Mouse (Mus musculus) stomach, embryonic 14.5 days (tissue): ENCODE measurements around the gene Tns3. TPM values are rescaled to one million over a fixed set of nuclear protein-coding genes. Genes with fewer than 3 reads are reported as not detected.
A peak's percentile ranks its signal among the peaks of the same experiment; 100 is the strongest.

Experiments
- ATAC-seq: fragments of 200-750 bp; cut with Nextera tagmentation; 2 replicates; pipeline ENCODE4 v1.8.0; 2017; ENCODE audit warnings: low read depth, moderate TSS enrichment; ENCODE audit not compliant: insufficient number of reproducible peaks, insufficient read depth, low FRiP score
- H3K27ac ChIP-seq: fragments of 300-500 bp; sonication (generic); 2 replicates; pipeline ENCODE4 v1.5.1; 2014; ENCODE audit warnings: mild to moderate bottlenecking, low read length, moderate library complexity, mixed read lengths
- H3K27me3 ChIP-seq: fragments of 300-500 bp; sonication (generic); 2 replicates; pipeline ENCODE4 v1.6.1; 2014; ENCODE audit warnings: low read length, control low read depth, mixed read lengths; ENCODE audit not compliant: control insufficient read depth, insufficient read depth
- H3K36me3 ChIP-seq: fragments of 300-500 bp; sonication (generic); 2 replicates; pipeline ENCODE4 v1.6.1; 2014; ENCODE audit warnings: mild to moderate bottlenecking, control low read depth, low read length, moderate library complexity, mixed read lengths; ENCODE audit not compliant: control insufficient read depth, insufficient read depth
- H3K4me1 ChIP-seq: fragments of 300-500 bp; sonication (generic); 2 replicates; pipeline ENCODE4 v1.6.1; 2014; ENCODE audit warnings: low read length, control low read depth, mixed read lengths; ENCODE audit not compliant: control insufficient read depth, insufficient read depth
- H3K4me2 ChIP-seq: fragments of 300-500 bp; sonication (generic); replicated peaks from 2 replicates; pipeline ENCODE4 v1.6.1; 2014; ENCODE audit warnings: low read depth, low read length, control low read depth
- H3K4me3 ChIP-seq: fragments of 300-500 bp; sonication (generic); 2 replicates; pipeline ENCODE4 v1.5.1; 2014; ENCODE audit warnings: low read depth, low read length, control low read depth
- H3K9ac ChIP-seq: fragments of 300-500 bp; sonication (generic); replicated peaks from 2 replicates; pipeline ENCODE4 v1.6.1; 2014; ENCODE audit warnings: low read depth, mild to moderate bottlenecking, control low read depth, low read length, moderate library complexity, mixed read lengths
- H3K9me3 ChIP-seq: fragments of 300-500 bp; sonication (generic); 2 replicates; pipeline ENCODE4 v1.6.1; 2016; ENCODE audit warnings: low read depth, low read length, control low read depth; ENCODE audit not compliant: control insufficient read depth
- WGBS: fragments of 180-500 bp; shearing (Covaris S2); extraction: QIAGEN DNeasy Blood & Tissue Kit; methylation state at CpG from one replicate; pipeline ENCODE4 v1.1.7; 2014; 5-methylcytosine and 5-hydroxymethylcytosine counted together
- polyA plus RNA-seq: library from polyadenylated mRNA; unstranded; fragments of >200 nt; fragmentation: Nextera tagmentation; extraction: Ambion mirVana; gene quantifications from 2 replicates; pipeline ENCODE4 v1.2.1, GENCODE M21; 2014

The Tns3 gene
- polyA plus RNA-seq, 1 experiment from 2014 or later, result 31.2 TPM

- Histone ChIP-seq H3K4me1 (peaks cover 24% of the 10 kb centered on the region), H3K27ac (no peak overlapping the region), H3K9ac (no peak overlapping the region), H3K4me3 (no peak overlapping the region), H3K36me3 (no peaks in the 10 kb centered on the region; the same call in 1 of the 2 replicates), H3K27me3 (no peaks in the 10 kb centered on the region), H3K9me3 (no peaks in the 10 kb centered on the region), H3K4me2 (no peak overlapping the region)
- 0 out of 2 replicates have a peak, but pooled peaks have one; percentile 20 for ATAC-seq
- 61% methylated on average over 3 of the region's 3 CpGs for WGBS
Observed at GRCm38 (mm10) chr11:8635778-8636177, 28.6 kb downstream of the Tns3 start.

GRCm38 (mm10) chr11:8634728-8635410, 29.5 kb downstream of the Tns3 start:
- Histone ChIP-seq H3K9ac (no peak overlapping the region), H3K27ac (peak overlapping the region; percentile 52), H3K4me2 (no peak overlapping the region), H3K27me3 (no peaks in the 10 kb centered on the region), H3K9me3 (no peaks in the 10 kb centered on the region), H3K4me3 (no peak overlapping the region), H3K4me1 (peaks cover 15% of the 10 kb centered on the region; the same call in 1 of the 2 replicates), H3K36me3 (no peaks in the 10 kb centered on the region; the same call in 1 of the 2 replicates)
- ATAC-seq, result no peak
- 58% methylated on average over 7 of the region's 7 CpGs for WGBS

GRCm38 (mm10) chr11:8632163-8632562, 32.2 kb downstream of the Tns3 start:
- no peaks in the 10 kb centered on the region for H3K27me3 ChIP-seq
- no peak for ATAC-seq
- H3K27ac ChIP-seq, result no peak overlapping the region
- no peaks in the 10 kb centered on the region for H3K9me3 ChIP-seq
- peaks cover 5% of the 10 kb centered on the region; the same call in 1 of the 2 replicates for H3K4me1 ChIP-seq
- no peak overlapping the region for H3K9ac ChIP-seq
- 84% methylated on average over 5 of the region's 5 CpGs for WGBS
- H3K4me2 ChIP-seq, result no peak overlapping the region
- no peak overlapping the region for H3K4me3 ChIP-seq
- no peaks in the 10 kb centered on the region; the same call in 1 of the 2 replicates for H3K36me3 ChIP-seq

GRCm38 (mm10) chr11:8629862-8630390, 34.4 kb downstream of the Tns3 start:
- no peak overlapping the region for H3K4me2 ChIP-seq
- no peaks in the 10 kb centered on the region for H3K9me3 ChIP-seq
- no peaks in the 10 kb centered on the region; the same call in 1 of the 2 replicates for H3K36me3 ChIP-seq
- ATAC-seq, result no peak
- no peak overlapping the region for H3K27ac ChIP-seq
- peaks cover 21% of the 10 kb centered on the region for H3K4me1 ChIP-seq
- H3K4me3 ChIP-seq, result no peak overlapping the region
- no peak overlapping the region for H3K9ac ChIP-seq
- H3K27me3 ChIP-seq, result no peaks in the 10 kb centered on the region
- WGBS, result 70% methylated on average over 8 of the region's 8 CpGs

GRCm38 (mm10) chr11:8629326-8629725, 35.0 kb downstream of the Tns3 start:
- whole genome bisulfite sequencing, result 86% methylated on average over 5 of the region's 5 CpGs
- Histone ChIP-seq H3K27ac (no peak overlapping the region), H3K4me2 (no peak overlapping the region), H3K27me3 (no peaks in the 10 kb centered on the region), H3K4me1 (peaks cover 20% of the 10 kb centered on the region), H3K9ac (no peak overlapping the region), H3K9me3 (no peaks in the 10 kb centered on the region), H3K4me3 (no peak overlapping the region), H3K36me3 (no peaks in the 10 kb centered on the region; the same call in 1 of the 2 replicates)
- no peak for ATAC-seq

GRCm38 (mm10) chr11:8628846-8629253, 35.5 kb downstream of the Tns3 start:
- Histone ChIP-seq H3K9me3 (no peaks in the 10 kb centered on the region), H3K27me3 (no peaks in the 10 kb centered on the region), H3K4me2 (no peak overlapping the region), H3K9ac (no peak overlapping the region), H3K27ac (no peak overlapping the region), H3K36me3 (no peaks in the 10 kb centered on the region), H3K4me1 (peaks cover 19% of the 10 kb centered on the region), H3K4me3 (no peak overlapping the region)
- ATAC-seq, result no peak
- 60% methylated on average over 10 of the region's 10 CpGs for WGBS

- H3K9ac ChIP-seq, result no peak overlapping the region
- H3K4me1 ChIP-seq, result peaks cover 29% of the 10 kb centered on the region
- no peak for ATAC-seq
- no peak overlapping the region for H3K27ac ChIP-seq
- H3K4me3 ChIP-seq, result no peak overlapping the region
- H3K9me3 ChIP-seq, result no peaks in the 10 kb centered on the region
- no peaks in the 10 kb centered on the region for H3K36me3 ChIP-seq
- no peak overlapping the region for H3K4me2 ChIP-seq
- H3K27me3 ChIP-seq, result no peaks in the 10 kb centered on the region
- 93% methylated on average over 6 of the region's 6 CpGs for WGBS
Observed at GRCm38 (mm10) chr11:8627156-8627555, 37.2 kb downstream of the Tns3 start.

GRCm38 (mm10) chr11:8626715-8627114, 37.6 kb downstream of the Tns3 start:
- Histone ChIP-seq H3K4me2 (no peak overlapping the region), H3K9ac (no peak overlapping the region), H3K27ac (no peak overlapping the region), H3K27me3 (no peaks in the 10 kb centered on the region), H3K36me3 (no peaks in the 10 kb centered on the region), H3K4me3 (no peak overlapping the region), H3K4me1 (peaks cover 32% of the 10 kb centered on the region), H3K9me3 (no peaks in the 10 kb centered on the region)
- ATAC-seq, result no peak
- 90% methylated on average over 6 of the region's 6 CpGs for WGBS
